Mouse (Mus musculus) cerebellum, postnatal 25 days (tissue): ENCODE data around the gene Gpatch2l.

ENCODE experiments used
- DNase-seq, 2 experiments: peaks; one replicate each; pipeline ENCODE4 v3.0.0; 2021; ENCODE audit warnings: mixed read lengths in 2 of 2

Gene Gpatch2l

DNA sequence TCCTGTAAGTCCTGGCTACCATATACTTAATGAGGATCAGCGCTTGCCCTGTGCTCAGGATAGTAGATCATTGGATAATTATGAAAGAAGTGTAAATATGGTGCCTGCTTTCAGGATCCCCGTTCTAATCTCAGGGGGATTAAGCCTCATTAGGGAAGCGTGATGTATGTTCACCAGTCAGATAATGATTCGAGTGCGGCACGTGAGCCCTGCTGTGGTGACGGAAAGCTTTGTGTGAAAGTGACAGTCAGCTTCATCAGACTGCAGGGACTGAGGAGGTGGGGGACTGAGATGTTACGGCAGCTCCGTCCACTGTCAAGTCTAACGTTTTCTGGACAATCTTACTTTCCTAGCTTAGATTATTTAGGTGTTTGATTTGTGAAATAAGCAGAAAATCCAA is 38.3 kb downstream of the Gpatch2l start:
- DNase-seq = no peak

DNA sequence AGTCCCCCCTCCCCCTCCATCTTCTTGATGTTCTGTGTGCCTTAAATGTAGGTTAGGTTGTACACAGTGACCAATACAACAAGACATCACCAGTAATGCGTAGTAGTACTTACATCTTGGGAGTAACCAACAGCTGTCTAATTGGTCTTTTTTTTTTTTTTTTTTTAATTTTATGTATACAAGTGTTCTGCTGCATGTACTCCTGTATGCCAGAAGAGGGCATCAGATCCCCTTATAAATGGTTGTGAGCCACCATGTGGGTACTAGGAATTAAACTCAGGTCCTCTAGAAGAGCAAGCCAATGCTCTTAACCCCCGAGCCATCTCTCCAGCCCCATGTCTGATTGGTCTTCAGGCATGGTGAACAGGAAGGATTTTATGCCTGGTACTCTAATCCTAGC is 44.0 kb downstream of the Gpatch2l start:
- DNase-seq = no peak

DNA sequence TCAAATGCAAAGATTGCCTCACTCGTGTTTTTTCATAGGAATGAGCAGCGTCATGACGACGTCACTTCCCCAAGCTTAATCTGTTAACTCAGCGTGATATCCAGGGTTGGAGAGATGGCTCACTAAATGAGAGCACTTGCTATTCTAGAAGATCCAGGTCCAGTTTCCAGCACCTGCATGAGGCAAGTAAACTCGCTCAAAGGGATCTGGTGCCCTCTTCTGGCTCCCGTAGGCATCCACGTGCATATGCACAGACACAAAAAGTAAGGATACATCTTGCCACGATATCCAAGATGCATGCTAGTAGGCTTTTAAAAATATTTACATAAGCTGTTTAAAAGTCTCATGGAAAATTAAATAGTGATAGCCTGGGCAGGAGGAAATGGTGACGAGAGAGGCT is 55.8 kb downstream of the Gpatch2l start:
- DNase-seq = no peak

DNA sequence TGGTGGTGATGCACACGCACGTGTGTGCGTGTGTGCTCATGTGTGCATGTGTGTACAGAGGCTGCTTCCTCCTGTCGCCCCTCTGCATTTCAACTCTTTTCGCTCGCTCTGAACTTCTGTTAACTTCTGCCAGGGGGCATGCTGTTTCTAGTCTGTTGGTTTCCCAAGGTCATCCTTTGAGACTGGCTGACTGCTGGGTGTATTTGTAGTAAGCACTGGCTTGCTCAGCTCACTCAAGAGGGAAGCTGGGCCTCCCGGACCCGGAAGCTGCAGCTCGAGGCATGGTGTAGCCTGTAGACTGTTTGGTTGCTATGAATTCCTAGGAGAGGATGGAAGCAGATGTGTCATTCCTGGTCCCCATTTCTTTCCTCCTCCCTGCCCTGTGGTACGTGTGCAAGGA is 61.3 kb downstream of the Gpatch2l start:
- DNase-seq = no peak

DNA sequence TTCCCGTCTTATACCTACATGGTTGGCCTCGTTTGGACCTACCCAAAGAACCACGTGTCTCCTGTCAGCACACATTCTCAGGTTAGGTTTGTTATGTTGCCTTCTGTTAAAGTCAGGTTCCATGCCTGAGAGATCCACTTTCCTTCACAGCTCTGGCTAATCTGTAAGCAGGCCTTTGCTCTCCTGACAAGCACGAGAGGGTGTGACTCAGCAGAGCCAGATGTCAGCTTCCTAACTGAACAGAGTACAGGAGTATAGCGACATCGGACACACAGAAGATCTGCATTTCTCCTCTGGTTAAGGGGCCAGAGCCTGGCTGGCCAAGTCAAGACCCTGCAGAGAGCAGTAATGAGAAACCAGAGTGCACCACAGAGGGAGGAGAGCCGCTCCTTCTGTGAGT is 63.4 kb downstream of the Gpatch2l start:
- no peak for DNase-seq

DNA sequence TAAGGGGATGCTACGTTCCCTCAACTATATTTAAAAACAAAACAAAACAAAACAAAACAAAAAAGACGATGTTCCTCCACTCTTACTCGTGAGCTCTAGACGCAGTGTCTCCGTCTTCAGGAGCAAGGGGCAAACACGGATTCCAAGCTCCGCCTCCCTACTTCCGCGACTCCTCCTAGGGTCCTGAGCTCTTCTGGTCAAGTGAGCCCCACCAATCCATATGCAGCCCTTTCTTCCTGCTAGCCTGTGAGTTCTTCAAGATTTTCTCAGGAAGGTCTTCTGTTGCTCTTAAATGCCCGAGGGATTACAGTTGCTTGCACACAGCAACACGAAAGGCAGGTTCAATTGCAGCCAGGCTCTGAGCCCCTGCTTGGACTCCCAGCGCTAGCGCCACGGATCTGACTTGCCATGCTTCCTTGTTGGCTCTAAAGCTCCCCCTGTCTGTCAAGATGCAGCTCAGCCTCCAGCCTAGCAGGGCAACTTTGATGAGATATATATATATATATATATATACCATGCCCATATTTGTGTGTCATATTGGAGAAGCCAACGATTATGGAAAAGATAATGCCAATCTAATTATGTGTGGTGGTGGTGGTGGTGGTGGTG is 64.1 kb downstream of the Gpatch2l start:
- DNase-seq = peak in 1 of 2 experiments; percentile 14

DNA sequence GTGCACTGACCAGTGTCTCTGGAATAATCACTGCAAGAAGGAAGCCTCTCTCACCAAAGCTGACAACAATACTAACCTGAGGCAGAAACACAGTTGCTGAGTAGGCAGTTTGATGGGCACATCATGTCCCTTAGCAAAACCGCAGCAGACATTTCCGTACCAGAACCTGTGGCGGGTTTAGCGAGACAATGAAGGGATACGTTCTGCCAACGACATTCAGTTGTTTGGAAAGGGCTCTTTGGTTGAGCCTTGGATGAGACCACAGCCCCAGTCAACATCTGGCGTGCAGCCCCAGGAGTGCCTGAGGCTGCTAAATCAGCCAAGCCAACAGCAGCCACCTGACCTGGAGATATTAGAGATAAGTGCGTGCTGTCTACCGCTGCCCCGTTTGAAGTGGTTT is 67.8 kb downstream of the Gpatch2l start:
- DNase-seq = no peak

DNA sequence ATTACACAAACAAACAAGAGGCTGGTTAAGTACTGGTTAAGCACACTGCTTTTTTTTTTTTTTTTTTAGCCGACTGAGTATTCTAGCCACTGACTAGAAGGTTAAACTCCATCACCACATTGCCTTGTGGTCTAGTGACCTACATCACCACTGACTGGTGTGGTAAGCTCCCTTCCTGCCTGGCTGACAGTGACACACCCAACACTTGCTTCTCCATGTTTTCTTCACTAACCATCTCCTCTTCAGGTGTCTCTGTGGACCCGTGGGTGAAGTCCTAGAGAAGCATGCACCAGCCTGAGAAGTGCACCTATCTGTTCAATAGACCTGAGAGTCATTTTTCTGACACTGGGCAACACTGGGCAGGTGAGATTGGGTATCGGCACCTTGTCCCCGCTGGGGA is 68.2 kb downstream of the Gpatch2l start:
- DNase-seq = no peak

DNA sequence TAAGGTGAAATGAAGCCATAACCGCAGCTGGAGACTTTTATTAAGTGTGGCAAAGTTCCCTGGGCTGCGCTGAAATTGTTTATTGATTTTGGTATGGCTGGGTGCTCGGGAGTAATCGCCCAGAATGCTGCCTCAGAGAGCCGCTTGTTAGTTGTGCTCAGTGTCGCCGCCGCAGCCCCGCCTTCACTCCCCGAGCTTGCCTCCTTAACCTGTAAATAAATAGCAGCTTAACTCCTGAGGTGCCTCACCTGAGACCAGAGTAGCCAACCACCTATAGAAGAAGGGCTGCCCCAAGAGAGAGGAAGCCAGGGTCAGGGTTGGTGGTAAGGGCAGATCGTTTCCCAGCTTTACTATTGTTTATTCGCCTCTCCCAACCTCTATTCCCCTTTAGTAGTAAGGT is 79.0 kb downstream of the Gpatch2l start:
- no peak for DNase-seq

DNA sequence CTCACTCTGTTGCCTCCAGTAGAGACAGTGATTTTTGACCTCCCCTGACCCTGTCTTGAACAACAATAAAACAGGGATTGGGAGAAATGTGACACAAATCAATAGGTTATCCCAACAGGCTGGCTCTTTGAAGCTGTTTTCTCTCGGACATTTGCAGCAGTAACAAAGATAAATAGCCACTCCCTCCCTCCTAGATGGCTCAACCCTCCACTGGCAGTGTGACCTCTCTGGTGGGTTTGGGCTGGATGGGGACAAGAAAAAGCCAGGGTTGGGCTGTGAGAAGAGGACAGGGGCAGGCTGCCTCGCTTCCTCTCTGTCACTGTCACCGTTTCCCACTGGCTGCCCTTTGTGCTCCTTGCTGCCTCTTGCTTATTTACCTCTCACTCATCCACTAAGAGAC is 82.6 kb downstream of the Gpatch2l start:
- no peak for DNase-seq

DNA sequence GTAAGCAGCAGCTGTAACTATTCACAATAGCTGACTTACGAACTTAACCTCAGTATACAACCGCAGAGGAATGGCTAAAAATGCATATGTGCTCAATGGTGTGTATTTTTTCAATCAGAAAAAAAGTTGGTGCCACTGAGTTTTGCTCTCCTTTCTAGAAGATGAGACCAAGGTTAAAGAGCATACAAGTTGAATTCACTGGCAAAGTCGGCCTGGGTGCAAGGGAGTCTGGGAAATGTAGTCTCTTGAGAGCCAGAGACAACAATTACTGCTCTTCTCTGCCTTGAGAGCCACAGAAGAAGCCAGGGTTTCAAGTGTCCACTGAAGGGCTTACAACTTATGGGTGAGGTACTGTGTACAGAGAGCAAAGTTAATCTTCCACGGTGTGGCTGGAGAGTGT is 88.2 kb downstream of the Gpatch2l start:
- no peak for DNase-seq

DNA sequence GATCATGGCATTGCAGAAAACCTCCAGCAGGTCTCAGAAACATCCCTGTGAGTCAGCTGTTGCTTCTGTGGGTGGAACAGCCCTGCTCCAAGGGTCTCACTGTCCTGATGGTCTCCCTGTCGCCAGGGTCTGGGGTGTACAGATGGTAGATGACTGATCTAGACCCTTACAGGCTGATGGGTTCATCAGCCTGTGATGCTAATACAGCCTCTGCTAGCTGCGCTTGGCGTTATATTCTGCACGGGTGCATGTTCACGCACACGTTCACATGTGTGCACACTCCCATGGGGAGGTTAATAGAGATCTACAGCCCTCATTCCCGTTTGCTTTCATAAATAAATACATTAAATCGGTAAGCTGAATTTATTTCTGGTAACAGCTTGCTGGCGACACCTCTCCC is 89.0 kb downstream of the Gpatch2l start:
- DNase-seq = no peak

DNA sequence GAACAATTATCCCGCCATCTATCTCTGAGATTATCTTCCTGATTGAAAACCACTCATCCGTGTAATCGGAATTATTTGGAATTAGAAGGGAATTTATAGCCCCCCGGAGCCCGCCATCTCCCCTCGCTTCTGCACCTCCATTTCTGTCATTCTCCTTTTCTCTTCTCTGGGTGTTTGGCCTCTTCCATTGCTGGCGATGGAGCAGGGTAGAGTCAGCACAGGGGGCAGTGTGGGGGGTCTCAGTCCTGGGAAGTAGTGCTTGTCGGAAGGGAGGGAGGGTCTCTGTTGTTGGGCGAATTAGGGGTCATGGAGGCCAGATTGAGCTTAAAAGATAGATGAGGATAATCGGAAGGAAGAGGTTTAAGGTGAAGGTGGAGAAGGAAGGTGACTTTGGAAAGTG is 89.6 kb downstream of the Gpatch2l start:
- no peak for DNase-seq

DNA sequence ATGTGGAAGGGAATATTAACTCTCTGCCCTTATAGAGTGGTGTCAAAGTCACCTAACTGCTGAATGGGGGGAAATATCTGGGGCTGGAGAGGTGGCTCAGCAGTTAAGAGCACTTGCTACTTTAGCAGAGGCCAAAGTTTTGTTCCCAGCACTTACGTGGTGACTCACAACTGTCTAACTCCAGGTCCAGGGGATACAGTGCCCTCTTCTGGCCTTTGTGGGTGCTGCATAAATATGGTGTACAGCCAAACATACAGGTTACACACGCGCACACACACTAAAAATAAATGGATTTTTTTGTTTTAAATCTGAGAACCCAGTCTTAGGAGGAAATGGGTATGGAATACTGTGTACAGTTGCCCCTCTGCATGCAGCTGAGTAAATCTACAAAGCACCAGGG is 94.6 kb downstream of the Gpatch2l start:
- no peak for DNase-seq

DNA sequence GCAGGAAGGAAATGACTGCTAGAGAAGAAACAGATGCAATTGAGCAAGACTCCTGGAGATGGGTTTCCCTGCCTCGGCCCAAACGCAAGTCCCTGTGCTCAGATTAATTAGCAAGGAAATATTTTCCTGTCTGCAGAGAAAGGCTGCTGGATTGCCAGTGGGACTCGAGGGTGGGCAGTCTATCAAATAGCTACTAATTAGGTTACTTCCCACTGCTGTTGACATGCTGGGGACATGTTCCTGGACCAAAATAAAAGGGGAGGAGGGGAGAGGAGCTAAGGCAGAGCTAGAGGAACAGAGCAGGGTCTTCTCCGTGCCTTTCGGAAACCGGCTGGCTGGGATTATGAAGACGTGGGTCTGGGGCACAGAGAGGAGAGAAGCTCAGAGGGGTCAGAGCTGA is 95.2 kb downstream of the Gpatch2l start:
- DNase-seq = no peak
